Mouse (Mus musculus): ENCODE data around the gene Rpl3l.
A peak's percentile ranks its signal among the peaks of the same experiment; 100 is the strongest.
"Not testable (repeated sequence)": the region's sequence is repeated elsewhere in the genome, so short reads cannot be mapped to it uniquely, and the experiment has no call there.

Gene Rpl3l

GRCm38 (mm10) chr17:24727618-24728017 lies at the start of gene Rpl3l:
Gene Rpl3l (plus strand): TSS chr17:24727820.
- no peak for DNase-seq (ENCODE audit: low read depth, low spot score)

GRCm38 (mm10) chr17:24686514-24686913 lies 41.1 kb upstream of the Rpl3l start:
- no peak for DNase-seq (ENCODE audit: low read depth, low spot score)

DNA sequence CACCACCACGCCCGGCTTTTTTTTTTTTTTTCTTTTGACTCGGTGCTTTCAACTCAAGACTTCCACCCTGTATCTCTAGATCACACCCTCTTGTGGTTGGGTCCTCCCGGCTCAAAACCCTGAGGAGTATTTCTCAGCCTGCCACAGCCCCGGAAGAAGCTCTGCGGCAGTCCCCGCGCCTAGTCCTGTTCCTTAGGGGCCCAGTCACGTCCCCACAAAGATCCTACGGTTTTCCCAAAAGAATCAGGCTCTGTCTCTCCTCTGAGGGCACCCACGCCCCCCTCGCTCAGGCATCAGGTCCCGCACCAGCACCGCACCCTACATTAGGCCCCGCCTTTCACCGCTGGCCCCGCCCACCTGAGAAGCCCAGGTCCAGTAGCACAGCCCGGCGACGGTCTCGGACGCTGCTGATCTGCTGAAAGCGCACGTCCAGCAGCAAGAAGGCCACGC lies 40.4 kb upstream of the Rpl3l start:
- peak; percentile 43 for DNase-seq (ENCODE audit: low read depth, low spot score)

GRCm38 (mm10) chr17:24687599-24687998 lies 40.0 kb upstream of the Rpl3l start:
- no peak for DNase-seq (ENCODE audit: low read depth, low spot score)

DNA sequence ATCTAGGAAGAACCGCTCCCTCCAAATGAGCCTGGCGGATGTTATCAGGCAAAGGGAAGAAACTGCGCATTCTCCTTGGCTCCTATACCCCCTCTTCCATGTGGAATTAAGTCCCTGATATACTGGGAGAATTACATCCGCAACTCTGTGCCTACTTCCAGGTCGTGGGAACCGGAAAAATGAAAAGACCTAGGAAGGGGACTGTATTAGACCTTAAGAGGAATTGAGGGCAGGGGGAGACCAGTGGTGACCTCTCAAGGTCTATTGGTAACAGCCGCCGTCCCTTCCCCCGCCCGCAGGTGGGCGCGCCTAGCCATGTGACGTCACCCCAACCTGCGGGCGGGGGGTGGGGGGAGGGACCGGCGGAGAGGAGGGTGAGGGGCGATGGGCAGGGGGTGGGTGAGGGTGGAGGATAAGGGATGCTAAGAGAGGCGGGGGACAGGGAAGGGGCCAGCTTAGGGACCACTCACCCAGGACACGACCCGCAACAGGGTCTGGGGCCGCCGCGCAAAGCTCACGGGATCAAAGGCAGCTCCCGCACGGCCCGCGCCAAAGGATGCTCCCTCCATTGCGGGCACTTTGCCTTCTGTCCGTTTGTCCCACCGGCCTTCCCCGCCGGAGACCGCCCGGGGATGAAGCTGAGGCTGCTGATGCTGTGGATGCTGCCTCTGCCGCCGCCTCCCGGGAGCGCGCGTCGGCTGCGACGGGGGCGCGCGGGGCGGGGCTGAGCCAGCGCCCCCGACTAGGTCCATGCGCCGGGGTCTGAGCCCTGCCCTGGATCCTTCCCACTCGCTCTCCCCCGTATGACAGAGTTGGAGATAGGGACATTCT lies 38.2 kb upstream of the Rpl3l start, which contains the start of gene Syngr3:
Gene Syngr3 (minus strand): TSS at position 705 of the 831 bp plus-strand sequence.
- no peak for DNase-seq (ENCODE audit: low read depth, low spot score)

- no peak for DNase-seq (ENCODE audit: low read depth, low spot score)
Measured at GRCm38 (mm10) chr17:24692385-24692784, 35.2 kb upstream of the Rpl3l start.

DNA sequence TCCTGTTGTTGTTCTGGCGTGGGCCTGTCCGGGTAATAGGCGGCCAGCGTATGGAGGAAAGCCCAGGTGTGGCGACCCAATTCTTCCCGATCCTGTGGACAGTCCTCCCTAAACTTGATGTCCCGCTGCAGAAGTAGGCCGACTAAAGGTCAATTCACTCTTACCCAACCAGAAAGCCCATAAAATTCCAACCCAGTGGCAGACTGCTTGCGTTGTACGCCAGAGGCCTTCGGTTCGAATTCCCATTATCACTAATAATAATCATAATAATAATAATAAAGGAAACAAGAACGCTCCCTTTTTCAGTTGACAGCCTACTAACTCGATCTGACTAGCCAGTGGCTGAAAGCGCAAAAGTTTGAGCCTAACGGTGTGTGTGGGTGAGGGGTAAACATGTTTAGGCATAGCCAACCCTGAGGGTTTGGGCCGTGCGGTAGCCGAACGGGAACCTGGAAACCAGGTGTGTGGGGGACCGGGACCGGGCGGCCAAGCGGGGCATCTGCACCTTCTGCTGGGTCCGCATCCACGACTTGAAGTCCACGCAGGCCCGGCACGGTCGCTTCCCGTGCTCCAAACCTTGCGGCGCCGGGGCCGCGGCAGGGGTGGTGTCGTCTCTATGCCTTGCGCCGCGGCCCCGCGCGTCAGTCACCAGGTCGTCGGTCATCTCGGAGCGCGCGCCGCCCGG lies 32.2 kb upstream of the Rpl3l start:
- no peak for DNase-seq (ENCODE audit: low read depth, low spot score)

- DNase-seq (ENCODE audit: low read depth, low spot score): peak; percentile 78
Measured at GRCm38 (mm10) chr17:24696011-24696697, 31.5 kb upstream of the Rpl3l start, which contains the start of the genes Gfer and Noxo1. Gene Gfer (minus strand): TSS chr17:24696156. Gene Noxo1 (plus strand): TSS chr17:24696234.

DNA sequence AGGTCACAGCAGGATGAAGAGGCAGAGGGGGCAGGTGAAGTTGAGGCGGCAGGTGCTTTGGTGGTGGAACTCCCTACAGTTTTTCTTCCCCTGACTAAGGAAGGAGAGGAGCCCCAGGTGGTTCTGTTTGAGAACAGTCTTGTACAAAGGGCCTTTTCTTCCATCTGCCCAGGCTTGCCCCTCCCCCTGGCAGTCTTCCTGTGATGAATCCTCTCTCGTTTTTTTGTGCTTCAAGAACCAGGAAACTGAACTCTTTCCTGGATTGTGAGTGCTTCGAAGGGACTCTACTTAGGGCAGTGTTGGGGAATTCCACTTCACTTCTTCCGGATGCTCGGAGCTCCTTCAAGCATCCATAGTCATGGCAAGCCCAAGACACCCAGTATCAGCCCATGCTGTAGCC lies 29.6 kb upstream of the Rpl3l start:
- no peak for DNase-seq (ENCODE audit: low read depth, low spot score)

DNA sequence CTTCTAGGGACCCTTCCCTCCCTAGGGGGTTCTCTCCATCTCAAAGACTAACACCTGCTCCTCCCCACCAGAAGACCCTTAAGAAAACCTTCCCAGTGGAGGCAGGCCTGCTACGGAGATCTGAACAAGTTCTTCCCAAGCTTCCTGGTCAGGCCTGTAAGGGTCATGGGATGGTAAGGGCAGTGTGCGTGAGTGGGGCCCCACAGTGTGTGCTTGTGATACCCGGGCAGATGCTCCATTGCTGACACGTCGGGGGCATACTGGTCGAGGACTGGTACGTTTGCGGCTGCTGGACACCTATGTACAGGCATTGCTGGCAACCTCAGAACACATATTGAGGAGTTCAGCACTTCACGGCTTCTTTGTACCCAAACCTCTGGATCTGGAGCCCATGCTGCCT lies 28.9 kb upstream of the Rpl3l start:
- no peak for DNase-seq (ENCODE audit: low read depth, low spot score)

- no peak for DNase-seq (ENCODE audit: low read depth, low spot score)
Measured at GRCm38 (mm10) chr17:24699473-24699872, 28.1 kb upstream of the Rpl3l start.

- no peak for DNase-seq (ENCODE audit: low read depth, low spot score)
Measured at GRCm38 (mm10) chr17:24701251-24701650, 26.4 kb upstream of the Rpl3l start.

DNA sequence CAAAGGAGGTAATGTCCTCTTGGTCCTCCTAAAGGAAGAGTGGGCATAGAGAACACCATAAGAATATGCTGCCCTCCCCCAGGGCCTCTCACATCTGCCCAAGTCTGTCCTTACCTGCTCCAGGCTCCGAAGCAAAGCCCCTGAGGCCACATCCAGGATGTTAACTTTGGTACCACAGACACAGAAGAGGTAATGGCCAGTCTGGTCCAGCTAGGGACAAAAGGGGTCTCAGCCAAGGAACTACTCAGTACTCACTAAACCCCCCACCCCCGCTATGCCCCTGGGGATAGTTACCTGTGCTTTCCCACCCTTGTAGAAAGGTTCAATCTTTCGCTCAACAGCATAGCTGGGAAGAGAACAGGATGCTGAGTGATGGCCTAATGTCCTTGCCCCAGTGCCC lies 21.8 kb upstream of the Rpl3l start:
- DNase-seq (ENCODE audit: low read depth, low spot score): no peak

DNA sequence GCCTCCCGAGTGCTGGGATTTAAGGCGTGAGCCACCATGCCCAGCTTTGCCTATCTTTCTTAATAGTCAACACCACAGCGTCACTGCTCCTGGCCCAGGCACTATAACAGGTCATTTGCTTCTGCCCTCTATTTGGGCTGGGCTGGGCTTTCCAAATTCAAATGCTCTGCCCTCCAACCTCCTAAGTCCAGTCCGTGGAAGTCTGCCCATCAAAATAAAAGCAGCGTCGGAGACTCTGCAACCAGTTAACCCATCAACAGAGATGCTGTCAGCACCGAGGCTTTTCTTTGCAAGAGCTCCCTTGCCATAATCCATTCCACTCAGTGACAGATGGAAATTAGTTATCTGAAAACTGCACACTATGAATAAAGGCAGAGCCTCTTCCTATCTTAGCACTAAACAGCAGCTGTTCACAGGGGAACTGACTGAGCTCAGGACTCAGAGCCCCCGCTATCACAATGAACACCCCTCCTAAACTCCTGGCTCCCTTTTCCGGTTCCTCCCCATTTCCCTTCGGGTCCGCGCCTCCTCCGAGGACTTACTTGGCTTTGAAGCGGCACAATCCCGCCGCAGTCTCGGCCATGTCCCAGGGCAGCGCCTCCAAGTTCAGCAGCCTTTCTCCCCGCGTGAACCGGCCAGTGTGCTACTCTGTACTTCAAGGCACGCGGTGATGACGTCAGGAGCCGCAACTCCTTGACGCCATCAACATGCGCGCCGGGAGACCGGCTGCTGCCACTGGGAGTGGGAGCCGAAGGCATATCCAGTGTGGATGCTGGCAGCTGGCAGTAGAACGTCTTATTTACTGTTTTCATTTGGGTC lies 20.4 kb upstream of the Rpl3l start, which contains the start of gene Tbl3:
Gene Tbl3 (minus strand): TSS at position 679 of the 819 bp plus-strand sequence.
- DNase-seq (ENCODE audit: low read depth, low spot score): peak; percentile 86

DNA sequence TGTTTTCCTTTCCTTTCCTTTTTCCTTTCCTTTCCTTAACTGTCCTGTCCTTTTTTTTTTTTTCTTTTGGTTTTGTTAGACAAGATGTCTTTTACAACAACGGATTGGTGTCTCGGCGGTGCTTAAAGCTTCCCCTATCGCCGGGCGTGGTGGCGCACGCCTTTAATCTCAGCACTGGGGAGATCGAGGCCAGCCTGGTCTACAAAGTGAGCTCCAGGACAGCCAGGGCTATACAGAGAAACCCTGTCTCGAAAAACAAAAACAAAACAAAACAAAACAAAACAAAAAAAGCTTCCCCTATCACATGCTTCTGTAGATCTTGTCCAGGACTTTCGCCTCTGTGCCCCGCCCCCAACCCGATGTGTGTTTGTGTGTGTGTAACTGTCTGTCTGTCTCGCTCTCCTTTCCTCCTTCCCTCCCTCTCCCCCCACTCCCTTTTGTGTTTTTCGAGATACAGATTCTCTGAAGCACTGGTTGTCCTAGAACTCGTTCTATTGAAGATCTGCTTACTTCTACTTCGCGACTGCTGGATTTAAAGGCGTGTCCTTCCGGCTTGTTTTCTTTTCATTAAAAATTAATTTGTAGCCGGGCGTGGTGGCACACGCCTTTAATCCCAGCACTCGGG lies 19.7 kb upstream of the Rpl3l start:
- no peak for DNase-seq (ENCODE audit: low read depth, low spot score)

DNA sequence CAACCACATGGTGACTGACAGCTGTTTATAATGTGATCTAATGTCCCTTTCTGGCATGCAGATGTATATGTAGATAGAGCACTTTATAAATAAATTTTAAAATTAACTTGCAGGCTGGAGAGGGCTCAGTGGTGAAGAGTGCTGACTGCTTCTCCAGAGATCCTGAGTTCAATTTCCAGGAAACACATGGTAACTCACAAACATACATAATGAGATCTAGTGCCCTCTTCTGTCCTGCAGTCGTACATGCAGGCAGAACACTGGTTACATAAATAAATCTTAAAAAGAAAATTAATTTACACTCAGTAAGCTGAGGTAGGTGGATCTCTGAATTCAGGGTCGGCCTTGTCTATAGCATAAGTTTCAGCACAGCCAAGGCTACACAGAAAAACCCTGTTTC lies 19.0 kb upstream of the Rpl3l start:
- DNase-seq (ENCODE audit: low read depth, low spot score): peak; percentile 41

DNA sequence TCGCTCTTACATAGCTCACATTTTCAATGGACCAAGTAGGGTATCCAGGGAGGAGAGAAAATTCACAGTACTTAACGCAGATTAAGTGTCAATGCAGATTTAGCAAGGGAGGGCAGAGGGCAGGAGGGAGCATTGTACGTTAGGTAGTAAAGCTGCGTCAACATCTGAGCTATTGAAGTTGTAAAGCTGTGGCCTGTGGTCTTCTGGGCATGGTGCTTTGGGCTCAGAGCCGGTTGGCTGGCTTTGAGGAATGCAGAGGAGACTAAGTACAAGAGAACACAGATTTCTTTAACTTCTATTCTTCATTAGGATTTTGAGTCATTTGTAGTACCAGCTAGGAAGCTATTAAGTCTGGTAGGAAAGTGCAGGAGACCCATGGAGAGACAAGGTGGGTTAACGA lies 12.1 kb upstream of the Rpl3l start:
- no peak for DNase-seq (ENCODE audit: low read depth, low spot score)

GRCm38 (mm10) chr17:24716166-24716682 lies 11.4 kb upstream of the Rpl3l start:
- no peak for DNase-seq (ENCODE audit: low read depth, low spot score)

DNA sequence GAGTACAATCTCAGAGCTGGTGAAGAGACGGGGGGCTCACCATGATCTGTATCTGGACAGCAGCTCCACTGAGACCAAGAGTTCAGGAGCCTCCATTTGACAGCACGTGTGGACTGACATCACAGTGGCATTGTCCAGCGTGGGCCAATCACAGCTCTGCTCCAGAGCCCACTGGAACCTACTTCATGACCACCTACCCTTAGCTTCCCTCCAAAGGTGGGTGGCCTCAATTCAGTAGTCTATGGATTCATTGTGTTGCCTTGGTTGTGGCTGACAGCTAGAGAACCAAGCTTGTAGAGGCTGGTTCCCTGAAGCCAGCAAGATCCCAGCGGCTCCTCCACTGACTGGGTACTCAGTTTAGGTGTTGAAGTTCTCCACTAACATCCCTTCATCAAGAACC lies 9.7 kb upstream of the Rpl3l start, which contains the start of the genes Rnf151 and Rps2:
Gene Rnf151 (minus strand): TSS at position 121 of the 400 bp plus-strand sequence.
Gene Rps2 (plus strand): TSS at position 174 of the 400 bp plus-strand sequence.
- DNase-seq (ENCODE audit: low read depth, low spot score): no peak

DNA sequence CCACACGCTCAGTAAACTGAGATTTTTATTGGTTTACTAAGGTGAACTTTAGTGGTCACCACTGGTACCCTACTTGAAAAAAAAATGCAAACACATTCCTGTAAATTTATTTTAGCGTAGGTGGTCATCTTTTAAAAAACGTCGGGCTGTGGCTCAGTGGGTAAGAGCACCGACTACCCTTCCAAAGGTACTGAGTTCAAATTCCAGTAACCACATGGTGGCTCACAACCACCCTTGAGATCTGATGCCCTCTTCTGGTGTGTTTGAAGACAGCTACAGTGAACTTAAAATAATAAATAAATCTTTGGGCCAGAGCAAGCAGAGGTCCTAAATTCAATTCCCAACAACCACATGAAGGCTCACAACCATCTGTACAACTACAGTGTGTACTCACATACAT lies 8.7 kb upstream of the Rpl3l start:
- not testable (repeated sequence) for DNase-seq (ENCODE audit: low read depth, low spot score)
